Mouse (Mus musculus) heart, embryonic 16.5 days (tissue): Measurements from ENCODE around the gene Zer1. TPM values are rescaled to one million over a fixed set of nuclear protein-coding genes. Genes with fewer than 3 reads are reported as not detected.

Experiments
- ATAC-seq: fragments of 200-750 bp; cut with Nextera tagmentation; replicated peaks from 2 replicates; pipeline ENCODE4 v1.8.0; 2017; ENCODE audit warnings: moderate number of reproducible peaks; ENCODE audit not compliant: insufficient read depth, low FRiP score; ENCODE audit errors: extremely low read depth
- H3K27ac ChIP-seq: fragments of 300-500 bp; sonication (generic); 2 replicates; pipeline ENCODE4 v1.5.1; 2014; ENCODE audit warnings: mild to moderate bottlenecking, low read length, control low read depth, moderate library complexity
- H3K27me3 ChIP-seq: fragments of 300-500 bp; sonication (generic); 2 replicates; pipeline ENCODE4 v1.6.1; 2014; ENCODE audit warnings: low read length, mixed read lengths; ENCODE audit not compliant: control insufficient read depth, insufficient read depth
- H3K36me3 ChIP-seq: fragments of 300-500 bp; sonication (generic); 2 replicates; pipeline ENCODE4 v1.6.1; 2014; ENCODE audit not compliant: control insufficient read depth, insufficient read depth
- H3K4me1 ChIP-seq: fragments of 300-500 bp; sonication (generic); 2 replicates; pipeline ENCODE4 v1.6.1; 2014; ENCODE audit warnings: low read length, mixed read lengths; ENCODE audit not compliant: control insufficient read depth, insufficient read depth
- H3K4me2 ChIP-seq: fragments of 300-500 bp; sonication (generic); 2 replicates; pipeline ENCODE4 v1.6.1; 2014; ENCODE audit warnings: low read depth, mild to moderate bottlenecking, control low read depth, low read length
- H3K4me3 ChIP-seq: fragments of 300-500 bp; sonication (generic); 2 replicates; pipeline ENCODE4 v1.5.1; 2014; ENCODE audit warnings: mild to moderate bottlenecking, control low read depth, low read length
- H3K9ac ChIP-seq: fragments of 300-500 bp; sonication (generic); 2 replicates; pipeline ENCODE4 v1.6.1; 2014; ENCODE audit warnings: low read length, control low read depth
- H3K9me3 ChIP-seq: fragments of 300-500 bp; sonication (generic); replicated peaks from 2 replicates; pipeline ENCODE4 v1.6.1; 2016; ENCODE audit warnings: low read length; ENCODE audit not compliant: control insufficient read depth
- WGBS: fragments of 180-500 bp; shearing (Covaris S2); extraction: QIAGEN DNeasy Blood & Tissue Kit; methylation state at CpG from one replicate; pipeline ENCODE4 v1.1.7; 2014; 5-methylcytosine and 5-hydroxymethylcytosine counted together
- polyA plus RNA-seq: library from polyadenylated mRNA; unstranded; fragments of >200 nt; fragmentation: Nextera tagmentation; extraction: Ambion mirVana; gene quantifications from 2 replicates; pipeline ENCODE4 v1.2.1, GENCODE M21; 2015

Gene Zer1
- polyA plus RNA-seq, 1 experiment from 2014 or later, result 5.7 TPM

GRCm38 (mm10) chr2:30076439-30076838, 47.9 kb downstream of the Zer1 start:
- WGBS, result 91% methylated on average over 9 of the region's 9 CpGs
- H3K27me3 ChIP-seq, result no peaks in the 10 kb centered on the region

GRCm38 (mm10) chr2:30075625-30076024, 48.8 kb downstream of the Zer1 start:
- Histone ChIP-seq H3K9ac (no peak overlapping the region), H3K4me3 (no peak overlapping the region), H3K4me1 (peaks cover 8% of the 10 kb centered on the region), H3K36me3 (peaks cover 8% of the 10 kb centered on the region), H3K27ac (no peak overlapping the region), H3K9me3 (no peaks in the 10 kb centered on the region), H3K27me3 (no peaks in the 10 kb centered on the region), H3K4me2 (no peak overlapping the region)
- 78% methylated on average over 3 of the region's 3 CpGs for WGBS
- ATAC-seq, result no peak

More at GRCm38 (mm10) chr2:30076439-30076838, 47.9 kb downstream of the Zer1 start:
- H3K4me1 ChIP-seq, result peaks cover 8% of the 10 kb centered on the region
- no peak overlapping the region for H3K9ac ChIP-seq
- H3K4me2 ChIP-seq, result no peak overlapping the region
- H3K9me3 ChIP-seq, result no peaks in the 10 kb centered on the region
- H3K27ac ChIP-seq, result no peak overlapping the region
- no peak for ATAC-seq
- H3K36me3 ChIP-seq, result peaks cover 7% of the 10 kb centered on the region
- no peak overlapping the region for H3K4me3 ChIP-seq

- Histone ChIP-seq H3K4me3 (no peak overlapping the region), H3K27me3 (no peaks in the 10 kb centered on the region), H3K4me2 (no peak overlapping the region), H3K9me3 (no peaks in the 10 kb centered on the region), H3K4me1 (peaks cover 7% of the 10 kb centered on the region), H3K27ac (no peak overlapping the region), H3K36me3 (peaks cover 29% of the 10 kb centered on the region), H3K9ac (no peak overlapping the region)
- no peak for ATAC-seq
- WGBS, result 76% methylated on average over 3 of the region's 3 CpGs
Measured at GRCm38 (mm10) chr2:30073285-30073684, 51.1 kb downstream of the Zer1 start.

- ATAC-seq, result no peak
- no peaks in the 10 kb centered on the region for H3K9me3 ChIP-seq
- H3K4me2 ChIP-seq, result no peak overlapping the region
- peaks cover 7% of the 10 kb centered on the region for H3K4me1 ChIP-seq
- H3K36me3 ChIP-seq, result peaks cover 30% of the 10 kb centered on the region
- H3K4me3 ChIP-seq, result no peak overlapping the region
- WGBS, result 74% methylated on average over 7 of the region's 7 CpGs
- H3K27me3 ChIP-seq, result no peaks in the 10 kb centered on the region
- no peak overlapping the region for H3K27ac ChIP-seq
- H3K9ac ChIP-seq, result no peak overlapping the region
Measured at GRCm38 (mm10) chr2:30072875-30073274, 51.5 kb downstream of the Zer1 start.

- H3K9me3 ChIP-seq, result no peaks in the 10 kb centered on the region
- 25% methylated on average over 7 of the region's 7 CpGs for WGBS
- peak overlapping the region; percentile 76 for H3K4me2 ChIP-seq
- H3K9ac ChIP-seq, result peak overlapping the region; percentile 94
- H3K27ac ChIP-seq, result no peak overlapping the region
- H3K4me3 ChIP-seq, result peak overlapping the region; percentile 96
- no peaks in the 10 kb centered on the region for H3K27me3 ChIP-seq
- H3K36me3 ChIP-seq, result peaks cover 29% of the 10 kb centered on the region
- peaks cover 26% of the 10 kb centered on the region for H3K4me1 ChIP-seq
- ATAC-seq, result no peak
Measured at GRCm38 (mm10) chr2:30067962-30068361, 56.4 kb downstream of the Zer1 start.

GRCm38 (mm10) chr2:30067031-30067888, 57.1 kb downstream of the Zer1 start:
- Histone ChIP-seq H3K9me3 (no peaks in the 10 kb centered on the region), H3K27me3 (no peaks in the 10 kb centered on the region), H3K4me1 (peaks cover 26% of the 10 kb centered on the region), H3K27ac (peak overlapping the region; percentile 99), H3K4me2 (peak overlapping the region; percentile 76), H3K36me3 (peaks cover 23% of the 10 kb centered on the region), H3K4me3 (peak overlapping the region; percentile 96), H3K9ac (peak overlapping the region; percentile 94)
- ATAC-seq, result peak; percentile 1; the same call in 1 of the 2 replicates
- under 1% methylated on average over 53 of the region's 69 CpGs for WGBS

GRCm38 (mm10) chr2:30066046-30066901, 58.1 kb downstream of the Zer1 start:
- WGBS, result 1% methylated on average over 55 of the region's 101 CpGs

GRCm38 (mm10) chr2:30064298-30064697, 60.1 kb downstream of the Zer1 start:
- peaks cover 9% of the 10 kb centered on the region; the same call in 1 of the 2 replicates for H3K36me3 ChIP-seq
- WGBS, result 57% methylated on average over 3 of the region's 3 CpGs
- no peaks in the 10 kb centered on the region for H3K9me3 ChIP-seq
- H3K4me2 ChIP-seq, result peak overlapping the region; percentile 87
- peaks cover 26% of the 10 kb centered on the region for H3K4me1 ChIP-seq
- H3K27me3 ChIP-seq, result no peaks in the 10 kb centered on the region
- H3K4me3 ChIP-seq, result peak overlapping the region; percentile 68
- H3K9ac ChIP-seq, result peak overlapping the region; percentile 80
- H3K27ac ChIP-seq, result peak overlapping the region; percentile 95
- ATAC-seq, result no peak

More at GRCm38 (mm10) chr2:30066046-30066901, 58.1 kb downstream of the Zer1 start:
- H3K27me3 ChIP-seq, result no peaks in the 10 kb centered on the region
- H3K9ac ChIP-seq, result peak overlapping the region; percentile 94
- peaks cover 26% of the 10 kb centered on the region for H3K4me1 ChIP-seq
- H3K4me3 ChIP-seq, result peak overlapping the region; percentile 96
- H3K9me3 ChIP-seq, result no peaks in the 10 kb centered on the region
- peak; percentile 93 for ATAC-seq
- H3K27ac ChIP-seq, result peak overlapping the region; percentile 99
- H3K4me2 ChIP-seq, result peak overlapping the region; percentile 64
- H3K36me3 ChIP-seq, result peaks cover 23% of the 10 kb centered on the region
